Mouse (Mus musculus): ENCODE measurements around the gene Nkiras2. TPM values are rescaled to one million over a fixed set of nuclear protein-coding genes. Genes with fewer than 3 reads are reported as not detected.
"Not testable (repeated sequence)": the region's sequence is repeated elsewhere in the genome, so short reads cannot be mapped to it uniquely, and the experiment has no call there.

The Nkiras2 gene
- total RNA-seq, 2 experiments from 2014 or later, result 15.3 to 21.9 TPM

- DNase-seq, result no peak
- Histone ChIP-seq H3K4me3 (no peak overlapping the region), H3K27ac (peak overlapping the region; percentile 59)
- intact Hi-C loops (cut with DNase I), result no loop called here
- TF ChIP-seq CTCF (IDR thresholded peaks at IDR 0.05), result no peak
Observed at GRCm38 (mm10) chr11:100604321-100605005, 14.6 kb upstream of the Nkiras2 start.

- DNase-seq, result no peak
- TF ChIP-seq CTCF (IDR thresholded peaks at IDR 0.05), result 0 out of 2 replicates have a peak, but pooled peaks have one; percentile 2
- Histone ChIP-seq H3K4me3 (no peak overlapping the region; the same call in 1 of the 2 replicates), H3K27ac (peak overlapping the region; percentile 59)
- intact Hi-C loops (cut with DNase I), result no loop called here
Observed at GRCm38 (mm10) chr11:100605451-100605850, 13.6 kb upstream of the Nkiras2 start.

- no peak for TF ChIP-seq CTCF (IDR thresholded peaks at IDR 0.05)
- intact Hi-C loops (cut with DNase I), result no loop called here
- no peak overlapping the region for H3K27ac ChIP-seq
- H3K4me3 ChIP-seq, result no peak overlapping the region
- no peak for DNase-seq
Observed at GRCm38 (mm10) chr11:100607121-100607520, 11.9 kb upstream of the Nkiras2 start.

GRCm38 (mm10) chr11:100608796-100609195 is 10.2 kb upstream of the Nkiras2 start:
- intact Hi-C loops (cut with DNase I), result no loop called here
- Histone ChIP-seq H3K27ac (peak overlapping the region; percentile 81), H3K4me3 (no peak overlapping the region)
- DNase-seq, result no peak
- TF ChIP-seq CTCF (IDR thresholded peaks at IDR 0.05), result no peak

- intact Hi-C loops (cut with DNase I), result no loop called here
- no peak for TF ChIP-seq CTCF (IDR thresholded peaks at IDR 0.05)
- H3K27ac ChIP-seq, result peak overlapping the region; percentile 81
- no peak for DNase-seq
- peak overlapping the region; percentile 32 for H3K4me3 ChIP-seq
Observed at GRCm38 (mm10) chr11:100609355-100609996, 9.6 kb upstream of the Nkiras2 start.

- intact Hi-C loops (cut with DNase I), result no loop called here
- Histone ChIP-seq H3K27ac (peak overlapping the region; percentile 81), H3K4me3 (peak overlapping the region; percentile 32)
- no peak for DNase-seq
- no peak for TF ChIP-seq CTCF (IDR thresholded peaks at IDR 0.05)
Observed at GRCm38 (mm10) chr11:100609997-100610680, 8.9 kb upstream of the Nkiras2 start.

GRCm38 (mm10) chr11:100611627-100612026 is 7.4 kb upstream of the Nkiras2 start:
- intact Hi-C loops (cut with DNase I), result no loop called here
- peak overlapping the region; percentile 81 for H3K27ac ChIP-seq
- DNase-seq, result no peak

GRCm38 (mm10) chr11:100613241-100613640 is 5.8 kb upstream of the Nkiras2 start:
- H3K27ac ChIP-seq, result peak overlapping the region; percentile 41; the same call in 1 of the 2 replicates
- no peak overlapping the region for H3K4me3 ChIP-seq
- intact Hi-C loops (cut with DNase I), result no loop called here
- no peak for TF ChIP-seq CTCF (IDR thresholded peaks at IDR 0.05)
- DNase-seq, result no peak

More at GRCm38 (mm10) chr11:100611627-100612026, 7.4 kb upstream of the Nkiras2 start:
- H3K4me3 ChIP-seq, result no peak overlapping the region
- TF ChIP-seq CTCF (IDR thresholded peaks at IDR 0.05), result peak; percentile 16; the same call in 1 of the 2 replicates

GRCm38 (mm10) chr11:100616332-100616731 is 2.7 kb upstream of the Nkiras2 start:
- no peak for TF ChIP-seq CTCF (IDR thresholded peaks at IDR 0.05)
- Histone ChIP-seq H3K4me3 (no peak overlapping the region), H3K27ac (no peak overlapping the region)
- DNase-seq, result no peak
- intact Hi-C loops (cut with DNase I), result no loop called here

GRCm38 (mm10) chr11:100616836-100617235 is 2.2 kb upstream of the Nkiras2 start:
- H3K4me3 ChIP-seq; intact Hi-C loops (cut with DNase I); DNase-seq; H3K27ac ChIP-seq: not testable (repeated sequence)

- H3K4me3 ChIP-seq, result peak overlapping the region; percentile 99; the same call in 1 of the 2 replicates
- H3K27ac ChIP-seq, result no peak overlapping the region
- intact Hi-C loops (cut with DNase I), result no loop called here
- no peak for TF ChIP-seq CTCF (IDR thresholded peaks at IDR 0.05)
- DNase-seq, result no peak
Observed at GRCm38 (mm10) chr11:100617480-100617879, 1.6 kb upstream of the Nkiras2 start.

- H3K4me3 ChIP-seq, result peak overlapping the region; percentile 99
- intact Hi-C loops (cut with DNase I), result loop anchor here (2.0 kb wide), 1 partner anchor 49 kb away; no protein-coding TSS in a partner anchor
- peak; percentile 40 for TF ChIP-seq CTCF (IDR thresholded peaks at IDR 0.05)
- DNase-seq, result peak; percentile 97
- peak overlapping the region; percentile 97 for H3K27ac ChIP-seq
Observed at GRCm38 (mm10) chr11:100619485-100619975, 486 bp downstream of the Nkiras2 start.

Measured in gastrocnemius, adult 2 months (tissue).